Mouse (Mus musculus) adrenal gland, adult 8-10 months (tissue): Measurements from ENCODE around the gene Tjp1. TPM values are rescaled to one million over a fixed set of nuclear protein-coding genes. Genes with fewer than 3 reads are reported as not detected.
A peak's percentile ranks its signal among the peaks of the same experiment; 100 is the strongest.

Source experiments
- DNase-seq: peaks from one replicate; pipeline ENCODE4 v3.0.0; 2022
- total RNA-seq, 4 experiments: library from RNA; stranded (reverse); gene quantifications; 2 replicates each; pipeline ENCODE4 v1.2.4; 2022

The Tjp1 gene
- total RNA-seq, 4 experiments from 2014 or later: 93.8 to 132 (median 112) TPM

DNA sequence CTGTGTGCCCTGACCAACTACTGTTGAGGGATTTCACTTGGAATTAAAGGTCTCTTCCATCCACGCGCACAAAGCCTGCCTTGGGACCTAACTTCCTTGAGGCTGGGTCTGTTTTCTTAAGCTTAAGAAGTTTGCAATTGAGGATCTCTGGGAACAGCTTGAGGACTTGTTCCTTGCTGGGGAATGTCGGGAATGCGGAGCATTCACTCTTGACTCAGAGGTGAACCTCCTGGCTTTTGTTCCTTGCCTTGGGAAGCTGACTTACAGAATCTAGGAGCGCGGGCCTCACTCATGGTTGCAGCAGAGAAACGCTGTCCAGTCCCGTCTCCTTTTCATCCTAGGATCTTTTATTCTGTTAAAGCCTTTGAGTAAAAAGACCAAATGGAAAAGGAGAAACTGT, 97.2 kb downstream of the Tjp1 start:
- no peak for DNase-seq

DNA sequence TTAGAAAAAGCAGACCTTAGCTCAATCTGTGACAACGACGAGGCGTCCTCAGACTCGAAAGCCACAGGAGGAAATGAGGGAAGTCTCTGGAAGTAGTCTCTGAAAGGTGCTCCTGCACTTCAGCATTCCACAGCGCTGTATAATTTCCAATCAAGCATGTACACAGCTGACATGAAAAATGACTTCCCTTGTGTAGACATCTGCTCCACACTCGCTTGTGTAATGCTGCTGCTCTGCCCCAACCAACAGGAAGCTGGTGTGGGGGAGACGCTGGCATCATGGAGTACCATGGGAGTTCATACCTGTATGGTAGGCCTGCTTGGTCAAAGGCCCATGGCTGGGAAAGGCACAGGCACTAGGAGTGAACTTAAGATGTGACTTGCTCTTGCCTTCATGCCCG, 103.1 kb downstream of the Tjp1 start:
- DNase-seq: no peak

DNA sequence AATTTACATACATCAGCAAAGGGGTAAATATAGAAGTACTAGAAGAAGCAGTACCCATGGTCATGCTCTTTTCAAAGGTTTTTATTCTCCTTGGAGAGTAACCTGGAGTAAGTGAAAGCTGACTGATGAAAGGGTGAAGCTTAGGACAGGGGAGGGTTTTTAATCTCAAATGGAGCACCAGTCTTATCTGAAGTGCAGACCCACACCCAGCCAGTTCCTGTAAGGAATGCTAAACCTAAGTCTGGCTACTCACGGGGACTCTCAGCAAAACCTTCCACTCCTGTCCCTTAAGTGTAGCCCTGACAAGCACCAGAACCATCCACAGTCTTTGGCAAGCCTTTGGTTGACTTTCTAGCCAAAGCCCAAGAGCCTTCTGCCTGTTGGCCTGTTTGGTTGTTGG, 105.1 kb downstream of the Tjp1 start:
- no peak for DNase-seq

DNA sequence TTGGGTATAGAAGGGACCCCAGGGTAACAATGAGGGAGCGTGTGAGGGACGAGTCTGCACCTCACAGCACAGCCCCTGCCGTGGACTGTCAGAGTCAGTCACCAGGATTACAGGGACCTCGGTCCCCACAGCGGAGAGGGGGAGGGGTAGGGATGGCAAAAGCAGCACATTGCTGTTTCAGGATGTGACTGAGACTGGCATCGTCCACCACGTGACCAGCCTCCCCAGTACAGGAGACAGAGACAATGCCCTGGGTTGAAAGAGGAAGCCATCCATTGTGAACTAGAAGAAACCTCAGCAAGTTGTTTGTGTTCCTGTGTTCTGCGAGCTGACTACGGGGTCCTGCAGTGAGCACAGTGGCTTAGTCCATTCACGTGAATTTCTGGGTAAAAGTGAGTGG, 106.1 kb downstream of the Tjp1 start:
- DNase-seq: peak; percentile 38

DNA sequence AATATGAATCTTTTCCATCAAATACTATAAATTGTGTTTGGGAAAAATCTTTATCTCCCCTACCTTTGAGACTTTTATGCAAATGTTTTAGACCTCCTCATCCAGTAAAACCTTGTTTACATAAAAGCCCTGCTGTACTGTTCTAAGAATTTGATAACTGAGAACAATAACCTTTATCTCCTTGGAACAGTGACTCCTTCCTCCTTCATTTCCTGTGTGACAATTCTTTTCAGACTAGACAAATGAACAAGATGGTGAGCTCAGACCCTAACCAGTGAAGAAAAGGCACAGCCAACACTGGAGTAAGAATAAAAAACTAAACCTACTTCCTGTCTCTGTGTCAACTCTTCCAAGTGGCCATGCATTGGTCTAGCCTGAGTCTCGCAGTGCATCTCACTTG, 107.7 kb downstream of the Tjp1 start:
- no peak for DNase-seq

DNA sequence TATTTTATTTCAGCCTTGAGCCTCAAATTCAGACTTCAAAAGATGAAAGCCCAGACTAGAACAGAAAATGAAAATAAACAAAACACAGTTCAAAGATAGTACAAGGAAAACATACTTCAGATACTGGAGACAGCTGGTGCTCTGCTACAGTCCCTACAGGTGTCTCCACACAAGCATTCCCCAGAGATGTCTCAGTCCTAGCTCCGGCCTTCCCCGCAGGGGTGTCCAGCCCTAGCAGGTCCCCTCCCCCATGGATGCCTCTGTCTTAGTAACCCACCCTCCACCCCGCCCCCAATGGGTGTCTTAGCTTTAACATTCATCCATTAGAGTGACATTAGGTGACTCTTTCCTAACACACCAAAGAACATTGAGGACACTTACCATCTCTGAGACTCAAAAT, 108.6 kb downstream of the Tjp1 start:
- no peak for DNase-seq

DNA sequence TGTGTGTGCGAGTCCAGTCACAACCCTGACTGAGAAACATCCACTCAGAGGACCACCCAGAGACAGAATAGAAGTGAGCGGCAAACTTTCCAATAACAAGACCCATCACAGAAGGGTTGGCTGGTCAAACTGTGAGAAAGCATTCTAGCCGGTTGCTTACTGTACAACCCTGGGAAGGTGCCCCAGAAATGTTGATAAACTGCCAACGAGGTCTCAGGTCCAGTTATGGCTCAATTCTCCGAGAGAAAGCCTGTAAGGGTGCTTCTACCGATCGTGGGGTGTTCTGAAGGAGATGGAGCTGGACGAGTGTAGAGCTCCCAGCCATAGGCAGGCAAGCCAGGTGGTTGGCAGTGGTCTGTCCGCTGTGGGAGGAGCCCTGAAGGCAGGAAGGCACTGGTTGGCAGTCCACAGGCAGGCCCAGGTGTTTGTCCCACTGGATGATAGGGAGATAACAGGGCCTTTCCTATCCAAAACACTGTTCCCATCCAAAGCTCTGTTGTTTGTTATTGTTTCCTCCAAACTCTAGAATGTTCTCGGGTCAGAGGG, 109.1 kb downstream of the Tjp1 start:
- DNase-seq: no peak

DNA sequence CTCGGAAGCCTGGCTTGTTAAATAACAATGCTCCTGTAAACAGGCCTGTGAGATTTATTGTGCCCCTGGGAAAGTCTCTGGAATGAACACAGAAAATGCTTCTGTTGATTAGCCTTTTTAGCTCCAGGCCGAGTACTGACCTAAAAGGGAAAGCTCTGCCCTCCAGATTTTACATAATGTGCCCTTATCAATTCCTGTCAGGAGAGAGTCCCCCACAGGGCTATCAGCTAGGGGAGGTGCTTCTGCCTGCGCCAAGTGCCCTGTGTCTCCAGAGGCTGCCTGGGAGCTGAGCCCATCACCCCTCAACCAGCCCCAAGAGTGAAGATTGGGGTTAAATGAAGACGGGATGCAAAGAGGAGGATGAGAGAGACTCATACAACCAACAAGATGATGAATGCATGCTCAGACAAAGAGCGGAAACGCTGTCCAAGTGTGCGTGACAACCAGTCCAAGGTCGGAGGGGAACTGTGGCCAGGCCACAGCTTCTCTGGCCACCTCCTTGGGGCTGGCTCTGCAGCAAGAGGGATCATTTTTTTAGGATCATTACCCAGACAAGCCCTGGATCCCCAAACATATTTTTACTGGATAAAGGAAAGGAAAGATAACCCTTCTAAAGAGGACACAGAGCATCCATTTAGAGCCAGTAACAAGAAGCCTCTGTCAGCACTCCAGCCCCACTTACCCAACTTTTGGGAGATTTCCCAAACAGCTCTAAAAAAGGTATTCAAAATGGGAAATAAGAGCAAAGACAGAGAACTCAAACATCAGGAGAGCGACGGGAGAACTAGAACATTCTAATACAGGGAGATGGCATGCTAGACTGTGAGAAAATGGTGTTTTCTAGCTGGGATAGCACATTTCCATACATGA, 110.1 kb downstream of the Tjp1 start:
- DNase-seq: peak; percentile 43

DNA sequence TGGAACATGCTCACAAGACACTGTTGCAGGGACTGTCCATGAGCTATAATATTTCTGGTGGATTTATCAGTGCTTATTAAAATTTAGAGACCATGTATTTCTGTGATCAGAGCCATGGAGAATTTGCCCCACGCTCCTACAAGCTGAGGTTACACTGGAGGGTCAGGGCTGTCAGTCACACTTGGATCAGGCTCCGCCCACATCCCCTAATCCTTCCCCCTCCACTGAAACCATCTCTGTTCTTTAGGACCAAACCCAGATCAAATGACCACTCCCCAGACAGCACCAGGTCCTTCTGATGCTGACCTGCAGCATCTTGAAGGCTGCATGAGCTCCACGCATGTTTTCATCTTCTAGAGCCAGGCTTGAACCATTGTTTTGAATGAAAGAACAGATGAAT, 111.1 kb downstream of the Tjp1 start:
- no peak for DNase-seq

DNA sequence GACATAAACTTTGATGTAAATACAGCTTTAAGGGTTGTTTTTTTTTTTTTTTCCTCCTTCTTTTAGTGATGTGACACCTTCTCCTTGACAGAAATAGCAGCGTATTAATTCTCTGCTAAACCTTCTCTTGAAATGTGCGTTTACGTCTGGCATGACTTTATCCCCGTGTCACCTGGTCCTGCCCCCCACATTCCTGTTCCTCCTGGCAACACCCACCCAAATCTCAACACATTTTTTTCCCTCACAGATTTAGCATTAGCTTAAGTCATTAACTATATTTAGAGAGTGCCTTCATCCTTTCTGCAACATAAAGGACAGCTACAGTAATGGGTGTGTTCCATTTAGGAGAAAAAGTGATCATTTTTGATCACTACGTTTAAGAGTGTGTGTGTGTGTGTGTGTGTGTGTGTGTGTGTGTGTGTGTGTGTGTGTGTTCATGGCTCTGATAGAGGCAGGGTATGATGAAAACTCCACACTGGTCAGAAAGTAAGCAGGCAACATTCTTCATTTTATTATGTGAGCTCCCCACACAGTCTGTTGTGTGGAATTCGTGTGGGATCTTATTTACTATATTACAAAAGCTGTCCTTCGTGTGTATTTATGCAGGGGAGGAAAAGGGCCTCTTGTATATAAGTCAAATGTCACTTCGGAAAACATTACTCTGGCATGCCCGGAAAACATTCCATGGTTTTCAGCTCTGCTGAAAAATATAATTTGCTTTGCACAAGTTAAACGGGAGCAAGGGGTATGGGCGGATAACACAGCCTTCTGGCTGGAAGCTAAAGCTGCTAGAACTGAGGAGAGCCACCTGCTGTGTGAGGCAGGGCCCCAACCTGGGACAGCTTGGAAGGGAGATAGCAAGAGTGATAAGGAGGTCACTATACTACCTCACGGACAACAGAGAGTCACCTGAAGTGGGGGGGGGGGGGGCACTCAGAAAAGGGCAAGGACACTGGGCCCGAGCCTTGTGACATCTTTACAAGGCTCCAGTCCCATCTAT, 113.3 kb downstream of the Tjp1 start:
- DNase-seq: no peak

DNA sequence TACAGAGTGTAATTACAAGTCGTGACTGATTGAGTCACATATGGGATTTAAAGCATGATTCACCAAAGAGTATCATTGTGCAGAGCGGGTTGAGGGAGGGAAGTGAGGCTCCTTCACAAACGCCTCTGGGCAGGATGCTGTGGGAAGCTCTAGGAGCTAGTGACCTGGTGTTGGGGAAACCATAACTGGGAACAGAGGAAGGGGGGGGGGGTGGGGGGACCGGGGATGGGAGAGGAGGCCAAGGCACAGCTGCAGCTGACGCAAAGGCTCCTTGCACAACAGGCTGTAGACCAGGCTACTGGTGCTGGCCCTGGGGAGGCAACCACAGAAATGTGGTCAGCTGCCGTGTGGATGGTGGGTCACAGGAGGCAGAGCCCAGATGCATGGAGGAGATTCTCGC, 116.9 kb downstream of the Tjp1 start:
- no peak for DNase-seq

DNA sequence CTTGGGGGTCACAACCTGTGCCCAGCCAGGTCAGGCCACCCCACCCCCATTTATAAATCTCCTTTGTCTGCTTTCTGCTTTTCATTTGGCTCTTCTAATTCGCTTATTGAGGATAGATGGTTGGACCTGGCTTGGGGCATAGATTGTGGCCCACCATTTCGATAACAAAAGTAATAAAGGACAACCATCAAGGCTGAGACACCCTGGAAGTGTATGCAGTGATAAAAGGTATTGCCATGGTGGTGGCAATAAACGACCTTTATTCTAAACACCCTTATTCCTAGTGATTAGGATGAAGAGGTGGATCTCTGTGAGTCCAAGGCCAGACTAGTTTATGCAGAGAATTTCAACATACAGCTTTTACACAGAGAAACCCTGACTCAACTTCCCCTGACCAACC, 121.2 kb downstream of the Tjp1 start:
- DNase-seq: no peak

DNA sequence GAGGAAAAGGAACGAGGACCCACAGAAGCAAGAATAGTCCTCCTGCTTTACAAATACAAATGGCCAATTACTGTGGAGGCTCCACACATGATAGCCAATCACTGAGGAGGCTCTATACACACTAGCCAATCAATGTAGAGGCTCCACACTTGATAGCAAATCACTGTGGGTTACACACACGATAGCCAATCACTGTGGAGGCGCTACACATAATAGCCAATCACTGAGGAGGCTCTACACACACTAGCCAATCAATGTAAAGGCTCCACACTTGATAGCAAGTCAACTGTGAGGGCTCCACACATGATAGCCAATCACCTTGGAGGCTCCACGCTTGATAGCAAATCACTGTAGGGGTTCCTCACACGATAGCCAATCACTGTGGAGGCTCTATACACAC, 125.1 kb downstream of the Tjp1 start:
- no peak for DNase-seq

DNA sequence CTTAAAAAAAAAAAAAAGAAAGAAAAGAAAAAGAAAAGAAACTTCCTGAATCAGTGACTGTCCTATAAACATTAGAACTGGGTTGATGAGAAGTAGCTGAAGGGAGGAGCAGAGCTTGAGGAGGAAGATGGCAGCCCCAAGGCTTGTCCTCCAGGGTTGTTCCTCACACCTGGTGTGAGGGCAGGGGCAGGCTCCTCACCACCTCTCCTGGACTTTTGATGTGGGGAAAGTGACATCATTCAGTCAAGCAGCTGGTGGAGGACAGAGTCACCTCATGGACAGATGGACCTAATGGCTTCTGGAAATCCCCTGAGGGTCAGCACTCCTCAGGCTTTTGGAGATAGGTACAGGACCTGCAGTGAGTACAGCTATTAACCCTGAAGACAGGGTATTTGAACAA, 126.0 kb downstream of the Tjp1 start:
- no peak for DNase-seq

DNA sequence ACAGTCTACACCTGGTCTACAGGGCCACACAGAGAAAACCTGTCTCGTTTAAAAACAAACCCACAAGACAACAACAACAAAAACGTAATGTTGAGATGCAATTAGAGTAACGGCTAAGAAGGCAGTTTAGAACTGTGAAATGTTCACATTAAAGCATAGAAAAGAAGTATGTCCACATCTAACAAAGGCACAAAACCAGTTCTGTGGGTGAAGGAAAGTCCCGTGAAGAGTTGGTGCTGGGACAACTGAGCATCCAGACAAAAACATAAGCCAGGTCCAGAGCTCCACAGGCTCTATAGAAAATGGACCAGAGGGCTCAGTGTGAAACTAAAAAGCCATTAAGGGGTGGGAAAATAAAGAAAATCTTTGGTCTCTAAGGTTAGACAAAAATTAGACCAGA, 131.7 kb downstream of the Tjp1 start:
- no peak for DNase-seq

DNA sequence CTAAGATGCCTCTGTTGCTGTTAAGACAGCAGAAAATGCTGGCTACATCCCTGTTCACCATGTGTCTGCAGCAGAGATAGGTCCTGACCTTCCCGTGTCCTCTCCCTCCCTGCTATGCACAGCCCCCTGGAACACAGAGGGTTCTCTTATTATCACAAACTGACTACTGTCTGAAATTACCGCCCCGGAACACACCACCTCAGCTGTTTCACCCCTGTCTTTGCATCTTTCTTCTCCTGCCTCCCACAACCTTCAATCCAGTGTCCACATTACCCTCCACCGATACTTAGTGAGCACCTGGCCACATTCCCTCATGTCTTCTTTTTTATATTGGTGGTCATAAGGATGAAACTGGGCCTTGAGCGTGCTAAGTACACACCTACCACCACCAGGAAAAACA, 132.4 kb downstream of the Tjp1 start:
- DNase-seq: no peak

DNA sequence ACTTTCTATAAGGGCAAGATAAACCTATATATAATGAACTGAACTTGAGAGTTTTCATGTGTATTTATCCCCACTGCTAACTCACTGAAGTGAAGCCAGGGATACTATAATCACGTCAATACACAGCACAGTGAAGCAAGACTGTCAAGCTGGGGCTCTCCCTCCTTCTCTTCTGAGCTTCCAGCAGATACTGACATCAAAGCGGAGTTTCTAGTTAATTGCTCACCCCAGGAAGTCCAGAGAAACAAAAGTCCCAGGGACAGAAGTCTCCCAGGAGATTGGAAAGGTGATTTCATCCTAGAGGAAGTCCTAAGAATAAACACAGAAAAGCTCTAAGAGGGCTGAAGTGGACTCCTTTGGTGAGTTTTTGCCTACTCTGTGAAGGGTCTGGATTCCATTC, 132.9 kb downstream of the Tjp1 start:
- no peak for DNase-seq

DNA sequence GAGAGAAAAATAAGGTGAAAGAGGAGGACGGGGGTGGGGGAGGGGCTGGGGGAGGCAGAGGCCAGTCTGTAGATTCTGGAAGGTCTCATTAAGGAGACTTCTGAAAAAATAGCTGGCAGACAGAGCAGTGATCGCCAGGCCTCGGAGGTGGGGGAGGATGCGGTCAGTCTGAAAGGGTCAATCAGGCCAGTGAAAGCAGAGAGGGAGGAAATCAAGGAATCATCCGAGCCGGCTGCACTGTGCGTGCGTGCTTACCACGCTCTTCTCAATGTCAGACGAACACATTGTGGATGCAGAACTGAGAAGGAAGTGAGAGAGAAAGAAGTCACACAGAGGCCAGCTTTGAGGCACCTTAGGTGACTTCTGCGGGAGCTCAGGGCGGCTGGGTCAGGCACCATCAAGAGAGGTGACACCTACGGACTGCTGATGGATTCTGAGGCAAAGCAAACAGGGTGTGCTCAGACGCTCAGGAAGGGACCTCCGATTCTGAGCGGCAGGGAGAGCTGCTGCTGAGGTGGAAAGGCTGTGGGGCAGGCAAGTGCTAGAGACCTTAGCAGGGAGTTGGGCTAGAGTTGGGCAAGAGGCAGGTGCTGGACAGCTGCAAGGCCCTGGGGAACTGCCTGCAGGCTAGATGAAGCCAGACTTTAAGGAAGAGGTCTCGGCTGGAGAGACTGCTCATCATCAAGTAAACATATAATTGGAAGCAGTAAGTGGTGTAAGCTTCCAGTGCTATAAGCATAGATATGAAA, 133.7 kb downstream of the Tjp1 start:
- no peak for DNase-seq

DNA sequence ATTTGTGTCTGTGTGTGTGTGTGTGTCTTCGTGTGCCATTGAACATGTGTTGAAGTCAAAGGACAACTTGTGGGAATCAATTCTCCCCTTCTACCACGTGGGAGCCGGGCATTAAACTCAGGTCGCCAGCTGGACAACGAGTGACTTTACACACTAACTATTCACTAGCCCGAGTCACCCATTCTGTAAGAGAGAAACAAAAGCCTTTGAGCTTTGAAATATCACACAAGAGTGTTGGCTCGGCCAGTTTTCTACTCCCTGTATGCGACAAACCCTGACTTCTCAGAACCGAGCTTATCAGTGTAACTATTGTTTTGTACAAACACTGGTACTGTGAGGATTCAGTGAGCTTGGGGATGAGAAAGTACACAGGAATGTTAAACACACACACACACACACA, 134.6 kb downstream of the Tjp1 start:
- DNase-seq: no peak

DNA sequence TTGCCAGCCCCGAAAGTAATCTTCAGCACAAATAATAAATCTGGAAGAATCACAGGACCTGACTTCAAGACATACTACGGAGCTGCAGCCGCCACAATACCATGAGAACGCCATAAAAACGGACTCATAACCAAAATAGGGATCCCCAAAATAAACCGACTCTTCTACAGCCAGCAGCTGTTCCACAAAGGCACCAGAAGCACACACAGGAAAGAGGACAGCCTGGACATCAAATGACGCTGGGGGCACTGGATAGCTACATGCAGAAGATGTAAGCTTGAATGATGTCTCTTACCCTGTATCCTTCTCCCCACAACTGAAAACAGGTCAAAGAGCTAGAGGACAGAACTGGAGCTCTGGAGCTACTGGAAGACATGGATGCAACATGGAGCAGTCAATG, 138.0 kb downstream of the Tjp1 start:
- no peak for DNase-seq

DNA sequence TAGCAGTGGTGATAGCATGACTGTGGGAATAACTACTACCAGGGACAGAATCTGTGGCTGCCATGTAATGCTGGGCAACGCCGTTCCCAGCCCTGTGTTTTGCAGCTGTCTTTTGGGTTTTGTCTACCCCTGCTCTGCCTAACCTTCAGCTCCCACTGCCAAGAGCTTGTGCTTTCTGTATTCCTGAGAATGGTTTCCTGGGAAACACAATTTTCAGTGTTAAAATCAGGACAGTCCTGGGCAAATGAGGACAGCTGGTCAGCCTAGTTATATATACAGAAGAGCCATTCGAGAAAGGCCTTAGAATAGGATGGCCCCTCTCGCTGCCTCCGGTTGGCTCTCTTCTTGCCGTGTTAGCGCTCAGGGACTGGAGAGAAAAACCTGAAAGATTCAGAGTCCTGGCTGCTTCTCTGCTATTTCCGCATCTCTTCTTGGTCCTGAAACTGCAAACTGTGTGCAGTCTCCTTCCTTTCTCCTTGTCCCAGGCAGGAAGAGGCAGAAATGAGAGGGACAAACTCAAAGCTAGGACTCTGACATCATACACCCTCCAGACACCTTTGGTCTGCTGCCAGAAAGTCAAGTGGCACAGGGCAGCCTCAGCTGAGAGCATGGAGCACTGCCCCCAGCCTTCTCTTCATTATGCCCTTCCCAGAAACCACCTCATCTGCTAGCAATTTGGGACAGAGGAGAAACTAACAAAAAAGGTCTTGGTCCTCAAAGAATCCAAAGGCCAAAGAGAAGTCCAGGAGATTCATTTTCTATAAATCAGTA, 139.2 kb downstream of the Tjp1 start:
- DNase-seq: no peak
